Mouse (Mus musculus): ENCODE results near the gene Atp11a.

DNA sequence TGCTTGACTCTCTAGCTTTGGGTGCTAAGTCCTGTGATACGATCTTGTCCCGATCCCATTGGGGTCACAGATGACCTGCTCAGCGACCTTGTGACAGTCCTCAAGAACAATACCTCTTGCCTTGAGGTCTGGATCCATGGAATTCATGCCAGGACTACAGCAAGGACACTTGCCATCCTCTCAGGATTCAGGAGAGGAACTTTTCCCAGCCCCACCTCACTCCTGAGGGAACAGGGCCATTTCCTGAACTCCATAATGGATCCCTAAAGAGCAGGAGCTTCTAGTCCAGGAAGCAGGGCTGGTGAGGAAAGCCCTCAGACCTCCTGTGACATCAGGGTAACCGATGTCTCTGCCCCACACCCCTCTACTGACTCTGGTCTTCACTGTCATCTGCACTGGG lies 150.9 kb downstream of the Atp11a start:
- no peak for TF ChIP-seq CTCF (IDR thresholded peaks at IDR 0.05; ENCODE audit: low read depth)
- TF ChIP-seq EP300 (IDR thresholded peaks at IDR 0.05; ENCODE audit: low read depth) = no peak

Measured in heart, postnatal 0 days (tissue).